ENCODE assay signal across 28 mouse cellular contexts in genomic region chr7:73199967-73200366, GRCm38 (mm10).
DNase-seq lines count a peak whose midpoint lies in the region; ATAC-seq and TF ChIP-seq lines count a peak whose summit lies in the region.
"Had no signal": no experiment of that assay in that cellular context is flagged by ENCODE, and none has a peak within 500 bp of the region (broad histone marks: within the 10 kb centered on the region; RNA-seq: fewer than 3 reads in every experiment).

No protein-coding gene starts in this region.

- H3K4me1 ChIP-seq in embryonic facial prominence, embryonic 14.5 days (ENCODE audit: control insufficient read depth, insufficient read depth, low read length) = no peaks in the 10 kb centered on the region; the same call in 1 of the 2 replicates
- H3K4me1 ChIP-seq in embryonic facial prominence, embryonic 10.5 days = peaks cover 11% of the 10 kb centered on the region
- H3K4me1 ChIP-seq: liver, embryonic 15.5 days had no signal

- H3K4me2 ChIP-seq in embryonic facial prominence, embryonic 14.5 days (ENCODE audit: low read depth, low read length) = no peak overlapping the region
- H3K4me2 ChIP-seq in myocyte (ENCODE audit: low read depth) = peak overlapping the region; percentile 25
- H3K4me2 ChIP-seq: embryonic facial prominence, embryonic 15.5 days; forebrain, embryonic 13.5 days; limb, embryonic 12.5 days; liver, embryonic 15.5 days; lung, embryonic 14.5 days had no signal

- H3K9ac ChIP-seq in embryonic facial prominence, embryonic 14.5 days (ENCODE audit: low read depth, low read length) = no peak overlapping the region
- H3K9ac ChIP-seq: embryonic facial prominence, embryonic 15.5 days; forebrain, embryonic 13.5 days; limb, embryonic 12.5 days; liver, embryonic 15.5 days; lung, embryonic 14.5 days had no signal

- DNase-seq in embryonic facial prominence, embryonic 14.5 days (ENCODE audit: low spot score) = no peak
- DNase-seq in embryonic facial prominence, embryonic 10.5 days (ENCODE audit: low spot score) = no peak
- DNase-seq in layer of hippocampus, adult 11-12 months (ENCODE audit: low spot score) = peak; percentile 4
- DNase-seq in layer of hippocampus, adult 8-10 months (ENCODE audit: low spot score in 2 of 2) = no peak
- peak; percentile 1 for DNase-seq in right cerebral cortex, postnatal 4 days
- no peak for DNase-seq in right cerebral cortex, postnatal 36 days (ENCODE audit: low spot score in 2 of 2)
- no peak for DNase-seq in adrenal gland, adult 8-10 months
- DNase-seq: adrenal gland, adult 2 months; cerebellum, adult 11 months; cerebellum, adult 9-11 months; embryo, embryonic 11 days; gastrocnemius, postnatal 25 days; heart, adult 2 months; kidney, adult 8-10 months; kidney, postnatal 4 days; layer of hippocampus, adult 9-11 months; lung, embryonic 14.5 days; lung, postnatal 14 days; right cerebral cortex, postnatal 25 days had no signal

- no peak for TF ChIP-seq POLR2A in myocyte (IDR thresholded peaks at IDR 0.05; ENCODE audit: insufficient read length, low read depth)

- no peaks in the 10 kb centered on the region for H3K36me3 ChIP-seq in embryonic facial prominence, embryonic 14.5 days (ENCODE audit: control insufficient read depth, insufficient read depth, low read length)
- H3K36me3 ChIP-seq in embryonic facial prominence, embryonic 10.5 days (replicated peaks) = no peaks in the 10 kb centered on the region
- no peaks in the 10 kb centered on the region for H3K36me3 ChIP-seq in myocyte (ENCODE audit: control insufficient read depth, insufficient read depth)
- H3K36me3 ChIP-seq: embryonic facial prominence, embryonic 15.5 days; limb, embryonic 12.5 days; liver, embryonic 15.5 days had no signal

- H3K27me3 ChIP-seq in embryonic facial prominence, embryonic 14.5 days (replicated peaks; ENCODE audit: control insufficient read depth, insufficient read depth, low read length) = no peaks in the 10 kb centered on the region
- no peaks in the 10 kb centered on the region for H3K27me3 ChIP-seq in embryonic facial prominence, embryonic 10.5 days (replicated peaks; ENCODE audit: low read depth, poor library complexity, severe bottlenecking)
- no peaks in the 10 kb centered on the region for H3K27me3 ChIP-seq in myocyte (ENCODE audit: control insufficient read depth, insufficient read depth, insufficient read length)
- H3K27me3 ChIP-seq: CH12.LX; embryonic facial prominence, embryonic 15.5 days; forebrain, embryonic 13.5 days; limb, embryonic 12.5 days; liver, embryonic 15.5 days had no signal

- H3K79me2 ChIP-seq in myocyte (ENCODE audit: control insufficient read depth, insufficient read depth) = no peaks in the 10 kb centered on the region

- H3K4me3 ChIP-seq in embryonic facial prominence, embryonic 14.5 days (ENCODE audit: low read depth, low read length) = no peak overlapping the region
- no peak overlapping the region for H3K4me3 ChIP-seq in embryonic facial prominence, embryonic 10.5 days
- H3K4me3 ChIP-seq in myocyte = no peak overlapping the region
- H3K4me3 ChIP-seq: embryonic facial prominence, embryonic 15.5 days; forebrain, embryonic 13.5 days; heart, adult 2 months; limb, embryonic 12.5 days; liver, embryonic 15.5 days had no signal

- 79% methylated on average over 6 of the region's 6 CpGs for WGBS in embryonic facial prominence, embryonic 14.5 days
- WGBS in embryonic facial prominence, embryonic 10.5 days = 89% methylated on average over 6 of the region's 6 CpGs

- no peak overlapping the region for H3K27ac ChIP-seq in embryonic facial prominence, embryonic 14.5 days (replicated peaks; ENCODE audit: low read depth, low read length)
- no peak overlapping the region for H3K27ac ChIP-seq in embryonic facial prominence, embryonic 10.5 days (replicated peaks)
- H3K27ac ChIP-seq: embryonic facial prominence, embryonic 15.5 days; forebrain, embryonic 13.5 days; heart, adult 2 months; kidney, postnatal 0 days; limb, embryonic 12.5 days; liver, embryonic 15.5 days had no signal

- peaks cover 12% of the 10 kb centered on the region; the same call in 1 of the 2 replicates for H3K9me3 ChIP-seq in embryonic facial prominence, embryonic 14.5 days (ENCODE audit: control insufficient read depth, low read length)
- H3K9me3 ChIP-seq in embryonic facial prominence, embryonic 10.5 days = peaks cover 11% of the 10 kb centered on the region
- H3K9me3 ChIP-seq: embryonic facial prominence, embryonic 15.5 days; liver, embryonic 15.5 days had no signal

- peak; percentile 56; the same call in 1 of the 2 replicates for ATAC-seq in embryonic facial prominence, embryonic 14.5 days (ENCODE audit: low read depth)
- ATAC-seq: activated CD4-positive, CD25-positive, alpha-beta regulatory T cell, adult 4 months; forebrain, embryonic 13.5 days; intestine, embryonic 16.5 days had no signal

- H3ac ChIP-seq in myocyte (ENCODE audit: control insufficient read depth, insufficient read length) = no peak overlapping the region

TF ChIP-seq in myocyte, 11 proteins besides CTCF, POLR2A, EP300 and RAD21:
- no peak for TF ChIP-seq USF1 (IDR thresholded peaks at IDR 0.05; ENCODE audit: low read depth)
- TF ChIP-seq CEBPB (IDR thresholded peaks at IDR 0.05; ENCODE audit: insufficient read depth, poor library complexity, severe bottlenecking) = peak; percentile 83
- TF ChIP-seq TCF3 (IDR thresholded peaks at IDR 0.05; ENCODE audit: insufficient read length, low read depth) = peak; percentile 99
- peak; percentile 97 to 100 (median 97) for TF ChIP-seq MYOG (IDR thresholded peaks at IDR 0.05; ENCODE audit: control insufficient read depth in 1 of 3, insufficient read depth in 1 of 3, insufficient read length in 2 of 3, low read depth in 2 of 3)
- peak; percentile 99 for TF ChIP-seq TCF12 (IDR thresholded peaks at IDR 0.05; ENCODE audit: insufficient read depth, poor library complexity, severe bottlenecking)
- peak; percentile 78 to 99 (median 99) for TF ChIP-seq MYOD1 (IDR thresholded peaks at IDR 0.05; ENCODE audit: control insufficient read depth in 1 of 3, insufficient read length in 2 of 3, low read depth in 2 of 3)
- TF ChIP-seq MAX (IDR thresholded peaks at IDR 0.05; ENCODE audit: low read depth) = no peak
- TF ChIP-seq SRF (IDR thresholded peaks at IDR 0.05; ENCODE audit: control insufficient read depth, insufficient read length, low read depth) = no peak

Comparison
In these comparisons a context has a peak if more than half of its experiments do, and no peak if none do; other contexts are left out.
1. DNase-seq: peak in layer of hippocampus, adult 11-12 months (single experiment) and right cerebral cortex, postnatal 4 days (single experiment); none in embryonic facial prominence, embryonic 14.5 days (single experiment), embryonic facial prominence, embryonic 10.5 days (single experiment), layer of hippocampus, adult 8-10 months (0 of 2), right cerebral cortex, postnatal 36 days (0 of 2) and adrenal gland, adult 8-10 months (single experiment).